Comparison of ENCODE assay signal across 16 mouse cellular contexts in genomic region chr6:8074914-8075313, GRCm38 (mm10).
"Had no signal": no experiment of that assay in that cellular context is flagged by ENCODE, and none has a peak within 500 bp of the region (broad histone marks: within the 10 kb centered on the region; RNA-seq: fewer than 3 reads in every experiment).

No protein-coding gene starts in this region.

- DNase-seq: kidney, adult 8-10 months; kidney, postnatal 10 days; kidney, postnatal 36 days; layer of hippocampus, postnatal 36 days; liver, embryonic 13.5 days; lung, adult 2 months; right cerebral cortex, postnatal 25 days; thymus, adult 18-20 months; thymus, postnatal 36 days had no signal

- H3K36me3 ChIP-seq: kidney, embryonic 15.5 days; liver, embryonic 13.5 days; midbrain, embryonic 10.5 days; midbrain, embryonic 13.5 days had no signal

- H3K9me3 ChIP-seq: kidney, embryonic 15.5 days; liver, embryonic 13.5 days; megakaryocyte, embryonic 14.5 days; midbrain, embryonic 10.5 days; midbrain, embryonic 13.5 days had no signal

- ATAC-seq: midbrain, embryonic 13.5 days; midbrain, embryonic 16.5 days had no signal

- H3K4me1 ChIP-seq: kidney, embryonic 15.5 days; liver, embryonic 13.5 days; megakaryocyte, embryonic 14.5 days; midbrain, embryonic 10.5 days; midbrain, embryonic 13.5 days had no signal

- H3K27me3 ChIP-seq: kidney, embryonic 15.5 days; liver, embryonic 13.5 days; megakaryocyte, embryonic 14.5 days; midbrain, embryonic 13.5 days had no signal

- H3K4me3 ChIP-seq: kidney, embryonic 15.5 days; left cerebral cortex, adult 2 months; liver, embryonic 13.5 days; megakaryocyte, embryonic 14.5 days; midbrain, embryonic 10.5 days; midbrain, embryonic 13.5 days had no signal

- H3K27ac ChIP-seq: kidney, embryonic 15.5 days; left cerebral cortex, adult 2 months; liver, embryonic 13.5 days; macrophage; midbrain, embryonic 10.5 days; midbrain, embryonic 13.5 days had no signal

- H3K4me2 ChIP-seq: kidney, embryonic 15.5 days; liver, embryonic 13.5 days; midbrain, embryonic 13.5 days had no signal

- H3K9ac ChIP-seq: kidney, embryonic 15.5 days; liver, embryonic 13.5 days; midbrain, embryonic 13.5 days had no signal
